Mouse (Mus musculus) inflammation-experienced regulatory T-cells, adult 6 months (primary cell): Measurements from ENCODE around the gene Cwc25. TPM values are rescaled to one million over a fixed set of nuclear protein-coding genes. Genes with fewer than 3 reads are reported as not detected.

Experiments
- ATAC-seq: one replicate; pipeline ENCODE4 v1.8.0; 2017
- polyA plus RNA-seq, 3 experiments: library from polyadenylated mRNA; unstranded; fragments of 100-300 nt; shearing (Covaris generic); gene quantifications; one replicate each; pipeline ENCODE4 v1.2.1; 2017

Gene Cwc25
- polyA plus RNA-seq, 3 experiments from 2014 or later, result 23.0 to 28.1 (median 23.0) TPM

- ATAC-seq, result no peak
These were observed 68.3 kb downstream of the Cwc25 start for GRCm38 (mm10) chr11:97697891-97698529.

- ATAC-seq, result no peak
These were observed 69.0 kb downstream of the Cwc25 start for GRCm38 (mm10) chr11:97697199-97697890.

GRCm38 (mm10) chr11:97696669-97697068, 69.7 kb downstream of the Cwc25 start:
- ATAC-seq, result no peak

- no peak for ATAC-seq
These were observed 70.5 kb downstream of the Cwc25 start for GRCm38 (mm10) chr11:97695712-97696401.

Other genes with a start within 250 kb of the Cwc25 start
- gene Srcin1, start 190.4 kb downstream of the Cwc25 start, polyA plus RNA-seq, result not detected
- under 1 TPM; 0.24 to 0.48 (median 0.45) TPM for gene Epop, start 136.9 kb downstream of the Cwc25 start, polyA plus RNA-seq
- gene Mllt6, start 103.1 kb downstream of the Cwc25 start, polyA plus RNA-seq, result 10 to 100 TPM; 13.4 to 17.0 (median 14.6) TPM
- 100 to 1,000 TPM in 1 of 3 experiments, 10 to 100 TPM in 2; 69.0 to 129 (median 86.9) TPM for gene Cisd3, start 80.7 kb downstream of the Cwc25 start, polyA plus RNA-seq
- 1 to 10 TPM; 4.6 to 6.9 (median 5.4) TPM for gene Pcgf2, start 66.1 kb downstream of the Cwc25 start, polyA plus RNA-seq
- 100 to 1,000 TPM; 461 to 576 (median 475) TPM for gene Psmb3, start 63.2 kb downstream of the Cwc25 start, polyA plus RNA-seq
- 1 to 10 TPM; 2.4 to 2.9 (median 2.6) TPM for gene Pip4k2b, start 21.9 kb downstream of the Cwc25 start, polyA plus RNA-seq
- gene 1700001P01Rik, start 9.4 kb upstream of the Cwc25 start, polyA plus RNA-seq, result under 1 TPM in 1 of 3 experiments, not detected in 2; 0.56 TPM
- 1,000 to 10,000 TPM in 2 of 3 experiments, 100 to 1,000 TPM in 1; 686 to 1,148 (median 1,072) TPM for gene Rpl23, start 15.9 kb upstream of the Cwc25 start, polyA plus RNA-seq
- gene Lasp1, start 32.4 kb upstream of the Cwc25 start, polyA plus RNA-seq, result 10 to 100 TPM; 38.6 to 64.7 (median 40.7) TPM
- gene B230217C12Rik, start 74.2 kb upstream of the Cwc25 start, polyA plus RNA-seq, result 1 to 10 TPM; 2.1 to 3.0 (median 2.3) TPM
- gene Fbxo47, start 117.6 kb upstream of the Cwc25 start, polyA plus RNA-seq, result 1 to 10 TPM in 1 of 3 experiments, under 1 TPM in 1, not detected in 1; 0.54 to 1.0 TPM
- gene Plxdc1, start 219.9 kb upstream of the Cwc25 start, polyA plus RNA-seq, result 1 to 10 TPM; 1.1 to 8.5 (median 2.2) TPM
- 10 to 100 TPM; 43.8 to 60.5 (median 53.2) TPM for gene Arl5c, start 229.6 kb upstream of the Cwc25 start, polyA plus RNA-seq